Mouse (Mus musculus): Measurements from ENCODE around the gene Tecpr1.

The Tecpr1 gene

DNA sequence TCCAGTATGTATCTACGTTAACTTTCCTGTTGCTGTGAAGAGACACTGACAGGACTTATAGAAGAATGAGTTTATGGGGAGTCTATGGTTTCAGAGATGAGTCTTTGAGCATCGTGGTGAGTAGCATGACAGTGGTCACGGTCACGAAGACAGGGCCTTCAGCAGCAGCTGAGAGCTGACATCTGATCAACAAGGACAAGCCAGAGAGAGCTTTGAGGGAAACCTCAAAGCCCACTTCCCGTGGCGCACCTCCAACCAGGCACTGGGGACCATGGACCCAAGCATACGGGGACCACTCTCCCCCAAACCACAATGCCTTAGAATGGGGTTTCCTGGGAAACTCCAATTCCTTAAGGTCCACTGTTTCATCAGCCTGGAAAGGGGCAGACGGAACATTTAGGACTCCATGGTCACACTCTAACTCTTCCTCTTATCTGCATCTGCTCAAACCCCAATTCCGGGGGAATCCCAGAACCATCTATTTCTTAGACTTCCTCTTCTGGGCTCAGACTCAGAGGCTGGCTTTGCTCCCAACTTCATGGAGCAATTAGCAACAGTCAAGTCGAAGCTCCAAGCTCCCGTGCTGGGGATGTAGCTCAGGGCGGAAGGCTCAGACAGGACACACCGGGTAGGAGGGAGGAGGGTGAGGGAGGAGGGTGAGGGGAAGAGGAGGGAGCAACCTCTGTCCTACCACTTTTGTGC is 28.6 kb upstream of the Tecpr1 start:
- no peak for DNase-seq (ENCODE audit: extremely low spot score, low read depth, low spot score)

DNA sequence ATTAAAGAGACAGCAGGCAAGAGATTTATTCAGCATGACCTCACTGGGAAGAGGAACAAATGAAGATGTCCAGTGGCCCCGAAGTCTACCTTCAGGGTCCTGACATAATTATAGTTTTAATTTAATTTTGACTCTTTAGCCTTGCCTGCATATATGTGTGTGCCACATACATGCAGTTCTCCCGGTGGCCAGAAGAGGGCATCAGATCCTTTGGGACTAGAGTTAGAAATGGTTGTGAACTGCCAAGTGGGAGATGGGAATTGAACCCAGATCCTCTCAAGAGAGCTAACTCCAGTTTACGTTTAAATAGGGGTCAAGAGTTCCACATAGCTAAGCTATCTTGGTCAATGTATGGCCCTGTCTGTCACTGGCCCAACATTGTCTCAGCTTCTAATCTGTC is 26.5 kb upstream of the Tecpr1 start:
- no peak for DNase-seq (ENCODE audit: extremely low spot score, low read depth, low spot score)

DNA sequence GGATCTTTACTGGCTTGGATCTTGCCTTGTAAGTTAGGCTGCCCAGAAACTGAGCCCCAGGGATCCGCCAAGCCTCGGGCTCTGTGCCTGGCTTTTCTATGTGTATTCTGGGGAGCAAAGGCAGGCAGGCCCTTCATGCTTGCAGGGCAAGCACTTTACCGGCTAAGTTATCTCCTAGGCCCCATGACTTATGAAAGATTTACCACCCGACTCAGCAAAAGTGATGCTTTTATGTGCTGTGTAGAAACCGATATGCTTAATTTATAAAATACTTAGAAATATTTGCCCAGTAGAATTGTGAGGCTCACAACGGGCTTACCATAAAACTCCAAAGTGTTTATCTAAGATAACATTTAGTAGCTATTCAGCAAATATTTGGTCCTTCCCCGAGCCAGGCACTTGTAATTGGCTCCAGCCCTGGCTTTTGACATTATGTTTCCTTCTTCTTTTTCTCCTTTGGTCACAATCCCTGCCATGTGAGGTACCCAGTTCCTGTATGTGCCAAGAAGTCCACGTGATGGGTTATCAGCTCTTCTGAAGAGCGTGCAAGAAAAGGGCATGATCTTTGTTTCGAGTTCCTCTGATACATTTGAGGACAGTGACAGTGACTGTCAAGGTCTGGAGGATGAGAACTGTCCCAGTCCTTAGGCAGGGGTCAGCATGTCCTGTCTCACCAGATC is 24.6 kb upstream of the Tecpr1 start:
- no peak for DNase-seq (ENCODE audit: extremely low spot score, low read depth, low spot score)

DNA sequence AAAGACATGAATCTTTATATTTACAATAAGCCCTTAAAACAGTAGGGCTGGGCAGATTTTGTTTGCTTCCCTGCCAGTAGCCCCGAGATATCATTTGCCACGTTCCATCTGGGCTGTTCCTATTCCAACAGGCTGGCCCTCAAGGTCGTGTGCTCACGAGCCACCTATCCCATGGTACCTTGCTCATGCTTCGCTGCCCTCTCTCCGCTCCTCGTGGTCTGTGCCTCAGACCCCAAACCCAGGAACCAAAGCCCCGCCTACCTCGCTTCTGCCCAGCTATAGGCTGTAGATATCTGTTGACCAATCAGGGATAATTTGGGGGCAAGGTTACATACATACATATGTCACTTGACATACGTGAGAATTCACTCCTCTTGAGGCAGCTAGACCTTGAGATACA is 23.9 kb upstream of the Tecpr1 start:
- DNase-seq (ENCODE audit: extremely low spot score, low read depth, low spot score): no peak

DNA sequence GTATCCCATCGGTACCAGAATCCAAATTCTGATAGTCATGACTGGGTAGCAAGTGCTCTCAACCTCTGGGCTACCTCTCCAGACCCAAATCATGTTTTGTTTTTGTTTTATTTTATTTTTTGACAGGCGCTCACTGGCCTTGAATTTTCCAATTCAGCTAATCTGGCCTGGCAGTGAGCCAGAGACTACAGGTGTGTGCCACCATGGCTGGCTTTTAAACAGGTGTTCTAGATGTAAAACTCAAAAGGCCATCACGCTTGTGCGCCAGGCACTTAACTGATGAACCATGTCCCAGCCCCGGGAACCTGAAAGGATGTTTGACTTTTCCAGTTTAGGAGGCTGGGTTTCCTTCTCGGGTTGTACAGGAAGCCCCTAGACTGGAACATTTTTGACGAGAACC is 23.3 kb upstream of the Tecpr1 start:
- DNase-seq (ENCODE audit: extremely low spot score, low read depth, low spot score): no peak

DNA sequence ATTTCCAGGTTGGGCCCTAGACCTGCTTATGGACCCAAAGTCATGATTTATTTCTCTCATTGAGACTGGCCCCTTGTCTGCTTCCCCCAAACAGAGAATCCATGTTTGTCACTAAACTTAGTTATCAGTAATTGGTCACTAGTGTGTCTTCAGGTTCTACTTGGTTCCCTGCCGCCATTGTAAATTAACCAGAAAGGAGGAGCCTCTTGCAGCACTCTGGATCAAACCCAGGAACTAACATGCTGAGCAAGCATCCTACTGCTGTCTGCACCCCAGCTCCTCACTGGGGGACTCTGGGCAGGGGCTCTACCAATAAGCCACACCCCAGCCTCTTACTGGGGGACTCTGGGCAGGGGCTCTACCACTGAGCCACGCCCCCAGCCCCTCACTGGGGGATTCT is 22.2 kb upstream of the Tecpr1 start:
- no peak for DNase-seq (ENCODE audit: extremely low spot score, low read depth, low spot score)

DNA sequence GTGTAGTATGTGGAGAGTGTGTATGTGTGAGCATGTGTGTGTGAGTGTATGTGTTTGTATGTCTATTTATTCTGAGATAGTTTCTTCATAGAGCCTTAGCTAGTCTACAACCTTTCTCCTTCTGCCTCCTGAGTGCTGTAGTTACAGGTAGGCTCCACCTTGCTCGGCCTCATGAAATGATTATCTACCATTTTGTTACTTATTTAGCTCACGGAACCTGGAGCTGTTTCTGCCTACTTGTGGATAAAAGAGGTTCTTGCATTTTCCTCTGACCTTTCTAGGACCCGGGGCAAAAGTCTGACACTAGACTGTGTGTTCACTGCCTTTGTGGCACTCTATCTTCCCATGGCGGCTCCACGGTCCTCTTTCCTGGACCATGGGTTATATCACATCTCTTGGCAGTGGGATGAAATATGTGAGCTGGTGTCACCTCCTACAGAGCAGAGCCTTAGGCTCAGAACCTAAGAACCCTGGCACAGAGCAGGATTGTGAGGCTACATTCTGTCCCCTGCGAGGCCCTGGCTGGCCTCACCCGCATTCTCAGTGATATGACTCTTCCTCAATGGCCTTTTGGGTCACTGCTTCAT is 20.6 kb upstream of the Tecpr1 start, which contains the start of gene Bri3:
Gene Bri3 (plus strand): TSS at position 537 of the 587 bp plus-strand sequence.
- no peak for DNase-seq (ENCODE audit: extremely low spot score, low read depth, low spot score)

GRCm38 (mm10) chr5:144238969-144239368 is 15.6 kb upstream of the Tecpr1 start:
- no peak for DNase-seq (ENCODE audit: extremely low spot score, low read depth, low spot score)

GRCm38 (mm10) chr5:144234714-144235113 is 11.3 kb upstream of the Tecpr1 start:
- no peak for DNase-seq (ENCODE audit: extremely low spot score, low read depth, low spot score)

GRCm38 (mm10) chr5:144234222-144234621 is 10.8 kb upstream of the Tecpr1 start:
- no peak for DNase-seq (ENCODE audit: extremely low spot score, low read depth, low spot score)

GRCm38 (mm10) chr5:144232531-144232930 is 9.1 kb upstream of the Tecpr1 start:
- DNase-seq (ENCODE audit: extremely low spot score, low read depth, low spot score): no peak

GRCm38 (mm10) chr5:144231410-144231809 is 8.0 kb upstream of the Tecpr1 start:
- DNase-seq (ENCODE audit: extremely low spot score, low read depth, low spot score): no peak

GRCm38 (mm10) chr5:144230216-144230615 is 6.8 kb upstream of the Tecpr1 start:
- DNase-seq (ENCODE audit: extremely low spot score, low read depth, low spot score): no peak

DNA sequence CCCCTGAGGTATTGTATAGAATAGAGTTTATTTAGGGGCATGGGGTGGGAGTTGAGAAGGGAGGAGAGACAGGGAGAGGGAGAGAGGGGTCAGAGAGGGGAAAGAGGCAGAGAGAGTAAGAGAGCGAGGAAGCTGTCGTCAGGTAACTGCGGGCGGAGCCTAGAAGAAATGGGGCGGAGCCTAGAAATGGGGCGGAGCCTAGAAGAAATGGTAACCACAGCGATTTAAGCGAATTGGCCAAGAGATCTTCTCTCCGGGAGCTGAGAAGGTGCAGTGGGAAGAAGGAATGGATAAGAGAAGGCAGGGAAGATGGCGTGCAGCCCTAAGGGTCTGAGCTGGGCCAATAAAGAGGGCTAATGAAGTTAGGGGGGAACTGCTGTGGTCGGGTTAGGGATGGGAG is 2.8 kb upstream of the Tecpr1 start:
- no peak for DNase-seq (ENCODE audit: extremely low spot score, low read depth, low spot score)

GRCm38 (mm10) chr5:144223899-144224816 is 743 bp upstream of the Tecpr1 start:
- no peak for DNase-seq (ENCODE audit: extremely low spot score, low read depth, low spot score)

DNA sequence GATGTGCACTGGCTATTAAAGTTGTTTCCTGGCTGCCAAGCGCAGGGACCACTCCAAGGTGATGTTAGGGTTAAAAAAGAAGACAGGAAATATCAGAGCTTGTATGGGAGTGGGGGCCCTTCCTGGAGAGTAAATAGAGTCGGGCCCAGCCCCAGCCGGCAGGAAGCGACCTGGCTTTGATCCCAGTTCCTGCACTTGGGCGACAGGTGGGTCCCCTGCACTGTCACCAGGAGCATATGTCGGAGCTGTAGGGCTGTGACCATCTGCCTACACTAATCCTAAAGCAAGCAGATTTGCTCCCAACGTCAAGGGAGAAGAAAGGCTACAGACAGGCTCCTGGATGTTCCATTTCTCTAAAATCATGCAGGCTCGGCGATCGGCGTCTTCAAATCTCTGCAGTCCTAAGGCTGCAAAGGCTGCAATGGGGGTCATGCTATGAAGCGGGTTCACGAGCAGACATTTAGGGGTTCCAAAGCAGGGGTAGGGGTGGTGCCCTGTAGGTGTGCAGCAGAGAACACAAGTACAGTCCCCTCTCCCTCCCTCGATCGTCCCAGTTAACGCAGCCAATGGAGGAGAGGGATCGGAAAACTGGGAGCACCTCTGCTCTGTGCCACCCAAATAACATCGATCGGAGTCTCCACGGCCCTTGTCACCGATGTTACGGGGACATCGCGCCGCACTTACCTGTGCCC is 458 bp downstream of the Tecpr1 start:
- no peak for DNase-seq (ENCODE audit: extremely low spot score, low read depth, low spot score)

- no peak for DNase-seq (ENCODE audit: extremely low spot score, low read depth, low spot score)
Observed at GRCm38 (mm10) chr5:144221305-144221704, 2.1 kb downstream of the Tecpr1 start.

- no peak for DNase-seq (ENCODE audit: extremely low spot score, low read depth, low spot score)
Observed at GRCm38 (mm10) chr5:144219936-144220335, 3.5 kb downstream of the Tecpr1 start.

DNA sequence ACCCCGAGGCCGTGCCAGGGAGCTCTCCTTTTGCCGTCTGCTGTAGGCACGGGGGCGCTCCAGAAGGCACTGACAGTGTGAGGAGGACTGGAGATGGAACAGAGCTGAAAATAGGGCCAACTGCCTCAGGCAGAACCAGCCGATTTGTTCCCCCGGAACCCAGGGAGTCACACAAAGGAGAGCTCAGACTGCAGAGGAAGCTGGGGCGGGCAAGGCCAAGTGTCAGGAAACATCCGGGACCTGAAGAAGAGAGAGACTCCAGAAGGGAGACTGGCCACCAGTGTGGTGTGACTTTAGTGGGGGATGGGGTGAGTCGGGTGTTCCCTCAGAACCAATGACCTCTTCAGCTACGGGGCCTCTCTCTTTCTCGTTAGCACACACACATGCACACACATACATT is 4.1 kb downstream of the Tecpr1 start:
- no peak for DNase-seq (ENCODE audit: extremely low spot score, low read depth, low spot score)

DNA sequence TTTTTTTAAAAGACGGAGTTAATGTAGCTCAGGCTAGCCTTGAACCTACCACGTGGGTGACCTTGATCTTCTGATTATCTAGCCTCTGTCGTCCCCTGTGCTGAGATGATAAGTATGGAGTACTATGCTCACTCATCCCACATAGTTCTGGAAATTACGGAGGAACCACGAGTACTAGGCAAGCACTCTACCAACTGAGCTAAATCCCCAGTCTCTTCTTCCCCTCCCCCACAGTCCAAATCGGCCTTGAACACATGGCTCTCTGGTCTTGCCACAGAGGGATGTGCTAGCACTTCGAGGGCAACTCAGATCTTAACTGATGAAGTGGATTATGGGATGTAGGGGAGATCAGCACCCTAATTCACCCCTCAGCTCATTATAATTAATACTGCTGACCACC is 5.4 kb downstream of the Tecpr1 start:
- no peak for DNase-seq (ENCODE audit: extremely low spot score, low read depth, low spot score)

DNA sequence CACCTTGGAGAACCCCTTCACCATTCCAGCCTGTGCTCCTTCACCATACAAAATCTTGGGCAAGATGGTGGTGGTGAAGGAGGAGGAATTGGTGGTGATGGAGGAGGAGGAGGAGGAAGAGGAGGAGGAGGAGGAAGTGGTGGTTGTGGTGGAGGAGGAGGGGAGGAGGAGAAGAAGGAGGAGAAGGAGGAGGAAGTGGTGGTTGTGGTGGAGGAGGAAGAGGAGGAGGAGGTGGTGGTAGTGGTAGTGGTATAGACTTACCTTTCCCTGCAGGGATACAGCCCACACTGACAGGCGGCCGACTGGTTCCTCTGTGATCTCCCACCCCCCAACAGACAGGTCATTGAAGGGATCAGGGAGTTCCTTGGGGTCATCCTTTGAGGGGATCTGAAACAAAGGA is 7.4 kb downstream of the Tecpr1 start:
- DNase-seq (ENCODE audit: extremely low spot score, low read depth, low spot score): no peak

All from hindlimb bud, embryonic 11.5 days (tissue).